Mouse (Mus musculus) thymus, postnatal 10 days (tissue): Measurements from ENCODE around the gene Ssh2.

Experiments used
- DNase-seq, 2 experiments: peaks; one replicate each; pipeline ENCODE4 v3.0.0; 2021; ENCODE audit warnings: low spot score in 2 of 2

Ssh2 gene

GRCm38 (mm10) chr11:77491502-77492291, 275.6 kb downstream of the Ssh2 start:
- peak in 1 of 2 experiments; percentile 50 for DNase-seq

GRCm38 (mm10) chr11:77492311-77492871, 276.3 kb downstream of the Ssh2 start:
- peak; percentile 44 to 51 for DNase-seq

- DNase-seq, result peak; percentile 89 to 90
These were observed 276.8 kb downstream of the Ssh2 start for GRCm38 (mm10) chr11:77492911-77493332.

- peak; percentile 41 to 47 for DNase-seq
These were observed 277.6 kb downstream of the Ssh2 start, which contains the start of gene Git1 for GRCm38 (mm10) chr11:77493512-77494343. Gene Git1, plus strand, starts transcription at chr11:77493562.

GRCm38 (mm10) chr11:77494344-77494676, 278.2 kb downstream of the Ssh2 start:
- DNase-seq, result no peak

GRCm38 (mm10) chr11:77494782-77495181, 278.7 kb downstream of the Ssh2 start:
- DNase-seq, result no peak

- no peak for DNase-seq
These were observed 279.4 kb downstream of the Ssh2 start for GRCm38 (mm10) chr11:77495507-77495906.

- peak in 1 of 2 experiments; percentile 78 for DNase-seq
These were observed 281.3 kb downstream of the Ssh2 start for GRCm38 (mm10) chr11:77497341-77497756.

- no peak for DNase-seq
These were observed 281.8 kb downstream of the Ssh2 start for GRCm38 (mm10) chr11:77497851-77498250.

GRCm38 (mm10) chr11:77498261-77499139, 282.4 kb downstream of the Ssh2 start:
- DNase-seq, result no peak

- no peak for DNase-seq
These were observed 283.3 kb downstream of the Ssh2 start for GRCm38 (mm10) chr11:77499354-77499753.

GRCm38 (mm10) chr11:77500361-77501325, 284.6 kb downstream of the Ssh2 start:
- DNase-seq, result no peak

- DNase-seq, result peak; percentile 49 to 76
These were observed 285.3 kb downstream of the Ssh2 start for GRCm38 (mm10) chr11:77501392-77501791.

GRCm38 (mm10) chr11:77501971-77502370, 285.9 kb downstream of the Ssh2 start:
- DNase-seq, result no peak

GRCm38 (mm10) chr11:77502481-77502880, 286.4 kb downstream of the Ssh2 start:
- no peak for DNase-seq

GRCm38 (mm10) chr11:77503511-77503910, 287.4 kb downstream of the Ssh2 start:
- no peak for DNase-seq

GRCm38 (mm10) chr11:77504377-77504776, 288.3 kb downstream of the Ssh2 start:
- no peak for DNase-seq

- DNase-seq, result no peak
These were observed 289.3 kb downstream of the Ssh2 start for GRCm38 (mm10) chr11:77505291-77505980.

GRCm38 (mm10) chr11:77506273-77506672, 290.2 kb downstream of the Ssh2 start:
- no peak for DNase-seq

GRCm38 (mm10) chr11:77506941-77507340, 290.9 kb downstream of the Ssh2 start:
- DNase-seq, result no peak
